Mouse (Mus musculus) adrenal gland, postnatal 36 days (tissue): Measurements from ENCODE around the gene Gm19345. TPM values are rescaled to one million over a fixed set of nuclear protein-coding genes. Genes with fewer than 3 reads are reported as not detected.

ENCODE experiments used
- DNase-seq, 2 experiments: peaks; one replicate each; pipeline ENCODE4 v3.0.0; 2021; ENCODE audit warnings: mixed read lengths in 1 of 2
- total RNA-seq, 2 experiments: library from RNA; stranded (reverse); gene quantifications; 2 replicates each; pipeline ENCODE4 v1.2.3; 2021

The Gm19345 gene
- total RNA-seq, 2 experiments from 2014 or later, result 0.83 TPM; not detected in 1

- DNase-seq, result peak in 1 of 2 experiments; percentile 46
Observed at GRCm38 (mm10) chr7:19871137-19871621, 19.4 kb downstream of the Gm19345 start.

GRCm38 (mm10) chr7:19871943-19872601 is 20.3 kb downstream of the Gm19345 start:
- peak in 1 of 2 experiments; percentile 64 for DNase-seq

- peak; percentile 18 to 64 for DNase-seq
Observed at GRCm38 (mm10) chr7:19875948-19876682, 24.3 kb downstream of the Gm19345 start.

- peak; percentile 12 to 35 for DNase-seq
Observed at GRCm38 (mm10) chr7:19876781-19877425, 25.1 kb downstream of the Gm19345 start.

- no peak for DNase-seq
Observed at GRCm38 (mm10) chr7:19880754-19881153, 29.0 kb downstream of the Gm19345 start.

- DNase-seq, result no peak
Observed at GRCm38 (mm10) chr7:19887849-19888248, 36.0 kb downstream of the Gm19345 start, which contains the start of gene Ceacam19. Ceacam19 (minus strand) TSS chr7:19887965.

- peak; percentile 64 to 78 for DNase-seq
Observed at GRCm38 (mm10) chr7:19889881-19890280, 38.1 kb downstream of the Gm19345 start.

Other genes starting within 250 kb of the Gm19345 start
- 10 to 100 TPM; 28.1 to 39.7 TPM for gene Clasrp, start 247.5 kb upstream of the Gm19345 start, total RNA-seq
- 10 to 100 TPM; 33.6 to 34.7 TPM for gene Relb, start 222.6 kb upstream of the Gm19345 start, total RNA-seq
- gene Clptm1, start 187.0 kb upstream of the Gm19345 start, total RNA-seq, result 100 to 1,000 TPM; 175 to 178 TPM
- 1 to 10 TPM in 1 of 2 experiments, not detected in 1; 1.9 TPM for gene Apoc2, start 174.1 kb upstream of the Gm19345 start, total RNA-seq
- gene Gm44805, start 170.6 kb upstream of the Gm19345 start, total RNA-seq, result under 1 TPM in 1 of 2 experiments, not detected in 1; 0.40 TPM
- gene Apoc4, start 170.5 kb upstream of the Gm19345 start, total RNA-seq, result 100 to 1,000 TPM in 1 of 2 experiments, 10 to 100 TPM in 1; 42.0 to 110 TPM
- gene Apoc1, start 159.3 kb upstream of the Gm19345 start, total RNA-seq, result 1,000 to 10,000 TPM in 1 of 2 experiments, 100 to 1,000 TPM in 1; 185 to 1,007 TPM
- 1,000 to 10,000 TPM in 1 of 2 experiments, 100 to 1,000 TPM in 1; 927 to 1,142 TPM for gene Apoe, start 152.8 kb upstream of the Gm19345 start, total RNA-seq
- gene Tomm40, start 136.6 kb upstream of the Gm19345 start, total RNA-seq, result 100 to 1,000 TPM; 124 to 135 TPM
- gene Nectin2, start 101.5 kb upstream of the Gm19345 start, total RNA-seq, result 100 to 1,000 TPM in 1 of 2 experiments, 10 to 100 TPM in 1; 70.0 to 115 TPM
- gene Bcam, start 81.0 kb upstream of the Gm19345 start, total RNA-seq, result 10 to 100 TPM; 43.5 to 53.8 TPM
- gene Cblc, start 55.2 kb upstream of the Gm19345 start, total RNA-seq, result not detected
- 10 to 100 TPM; 19.5 to 51.0 TPM for gene Bcl3, start 29.2 kb upstream of the Gm19345 start, total RNA-seq
- gene Ceacam16, start 9.3 kb downstream of the Gm19345 start, total RNA-seq, result not detected
- gene Ceacam19, start 36.0 kb downstream of the Gm19345 start, total RNA-seq, result not detected
- 10 to 100 TPM; 28.8 to 33.7 TPM for gene Pvr, start 69.2 kb downstream of the Gm19345 start, total RNA-seq
- gene Igsf23, start 98.8 kb downstream of the Gm19345 start, total RNA-seq, result not detected
- not detected for gene Ceacam20, start 113.4 kb downstream of the Gm19345 start, total RNA-seq
- gene Nlrp9b, start 139.5 kb downstream of the Gm19345 start, total RNA-seq, result not detected
- gene Vmn1r91, start 247.7 kb downstream of the Gm19345 start, total RNA-seq, result not detected